Mouse (Mus musculus) CD4-positive helper T cell, adult 2 months (primary cell): ENCODE results near the gene Scyl1.

Source experiments
- DNase-seq: peaks from one replicate; pipeline ENCODE4 v3.0.0-alpha.2; 2012; ENCODE audit warnings: low read depth, missing footprints, low spot score

Gene Scyl1

GRCm38 (mm10) chr19:5787920-5788319, 16.7 kb upstream of the Scyl1 start:
- DNase-seq: no peak

- DNase-seq: peak; percentile 90
These were observed 16.0 kb upstream of the Scyl1 start for GRCm38 (mm10) chr19:5787128-5787635.

- DNase-seq: peak; percentile 90
These were observed 15.4 kb upstream of the Scyl1 start for GRCm38 (mm10) chr19:5786441-5787114.

- DNase-seq: no peak
These were observed 13.8 kb upstream of the Scyl1 start for GRCm38 (mm10) chr19:5784958-5785577.

GRCm38 (mm10) chr19:5782121-5782520, 10.9 kb upstream of the Scyl1 start:
- no peak for DNase-seq

- DNase-seq: no peak
These were observed 10.3 kb upstream of the Scyl1 start for GRCm38 (mm10) chr19:5781532-5781931.

GRCm38 (mm10) chr19:5780203-5780602, 9.0 kb upstream of the Scyl1 start:
- DNase-seq: peak; percentile 24

GRCm38 (mm10) chr19:5778312-5778711, 7.1 kb upstream of the Scyl1 start:
- DNase-seq: no peak

GRCm38 (mm10) chr19:5777387-5778032, 6.3 kb upstream of the Scyl1 start:
- no peak for DNase-seq

- peak; percentile 15 for DNase-seq
These were observed 908 bp downstream of the Scyl1 start for GRCm38 (mm10) chr19:5770311-5770710.

- no peak for DNase-seq
These were observed 3.9 kb downstream of the Scyl1 start for GRCm38 (mm10) chr19:5767271-5767670.

GRCm38 (mm10) chr19:5763163-5763562, 8.1 kb downstream of the Scyl1 start:
- DNase-seq: no peak

- no peak for DNase-seq
These were observed 12.3 kb downstream of the Scyl1 start for GRCm38 (mm10) chr19:5758878-5759403.

- no peak for DNase-seq
These were observed 14.1 kb downstream of the Scyl1 start for GRCm38 (mm10) chr19:5756991-5757636.

GRCm38 (mm10) chr19:5756321-5756985, 14.8 kb downstream of the Scyl1 start:
- DNase-seq: no peak

- DNase-seq: no peak
These were observed 19.5 kb downstream of the Scyl1 start for GRCm38 (mm10) chr19:5751742-5752141.

GRCm38 (mm10) chr19:5750951-5751350, 20.3 kb downstream of the Scyl1 start:
- no peak for DNase-seq

GRCm38 (mm10) chr19:5749476-5749875, 21.7 kb downstream of the Scyl1 start:
- no peak for DNase-seq

- no peak for DNase-seq
These were observed 24.3 kb downstream of the Scyl1 start for GRCm38 (mm10) chr19:5746907-5747363.

- DNase-seq: no peak
These were observed 25.2 kb downstream of the Scyl1 start for GRCm38 (mm10) chr19:5745756-5746710.
